Comparison of ENCODE assay signal across 9 mouse cellular contexts in genomic region chr4:127024240-127024639, GRCm38 (mm10). TPM values are rescaled to one million over a fixed set of nuclear protein-coding genes. Genes with fewer than 3 reads are reported as not detected.
DNase-seq lines count a peak whose midpoint lies in the region; ATAC-seq and TF ChIP-seq lines count a peak whose summit lies in the region.
"Had no signal": no experiment of that assay in that cellular context is flagged by ENCODE, and none has a peak within 500 bp of the region (broad histone marks: within the 10 kb centered on the region; RNA-seq: fewer than 3 reads in every experiment).

No protein-coding gene starts in this region.

- TF ChIP-seq CTCF in CH12.LX (conservative IDR thresholded peaks at IDR 0.05 in 1 of 2, IDR thresholded peaks at IDR 0.05 in 1 of 2; ENCODE audit: low read depth in 2 of 2, low read length in 2 of 2), result no peak
- no peak for TF ChIP-seq CTCF in liver, postnatal 0 days (IDR thresholded peaks at IDR 0.05; ENCODE audit: low read depth)

- peaks cover 10 to 38% of the 10 kb centered on the region in 2 experiments; a peak in 3 of 4 replicates for H3K4me1 ChIP-seq in CH12.LX (ENCODE audit: control insufficient read depth in 1 of 2, insufficient read depth in 2 of 2)
- H3K4me1 ChIP-seq in heart, embryonic 16.5 days (ENCODE audit: control insufficient read depth, insufficient read depth, low read length), result peaks cover 36% of the 10 kb centered on the region
- H3K4me1 ChIP-seq in liver, postnatal 0 days (ENCODE audit: insufficient read depth), result peaks cover 16% of the 10 kb centered on the region

- peaks cover 45 to 65% of the 10 kb centered on the region in 2 experiments for H3K36me3 ChIP-seq in CH12.LX (replicated peaks in 1 of 2; ENCODE audit: control insufficient read depth in 1 of 2, insufficient read depth in 1 of 2, low read length in 1 of 2)
- peaks cover 51% of the 10 kb centered on the region for H3K36me3 ChIP-seq in heart, embryonic 16.5 days (ENCODE audit: control insufficient read depth, insufficient read depth)
- H3K36me3 ChIP-seq in liver, postnatal 0 days (replicated peaks; ENCODE audit: insufficient read depth, low read length), result peaks cover 60% of the 10 kb centered on the region

- in situ Hi-C loops in CH12.LX (cut with MboI; ENCODE audit: low pct_ligation_motif_present, low pct_unique_long_range_greater_than_20kb, low sequenced_read_pairs), result no loop called here

- H3K4me2 ChIP-seq in CH12.LX (ENCODE audit: insufficient read depth, low read depth, poor library complexity, severe bottlenecking), result peak overlapping the region; percentile 99
- peak overlapping the region; percentile 97 for H3K4me2 ChIP-seq in heart, embryonic 16.5 days (ENCODE audit: low read depth, low read length)
- peak overlapping the region; percentile 93 for H3K4me2 ChIP-seq in liver, postnatal 0 days (ENCODE audit: low read depth, low read length)

- peak; percentile 51 for DNase-seq in cerebellum, adult 9-10 months
- no peak for DNase-seq in cerebellum, postnatal 4 days (ENCODE audit: low spot score in 2 of 2)
- DNase-seq in CH12.LX (ENCODE audit: extremely low read depth), result no peak
- no peak for DNase-seq in liver, postnatal 0 days
- DNase-seq in frontal cortex, postnatal 25 days (ENCODE audit: low spot score in 2 of 2), result no peak
- DNase-seq in cerebellum, postnatal 25 days, result no peak
- DNase-seq in frontal cortex, adult 2 months (ENCODE audit: extremely low spot score in 1 of 2, low spot score in 1 of 2), result no peak
- DNase-seq: left cerebral cortex, postnatal 4 days had no signal

- H3K9me3 ChIP-seq in CH12.LX (replicated peaks; ENCODE audit: low read length), result no peaks in the 10 kb centered on the region
- H3K9me3 ChIP-seq in heart, embryonic 16.5 days (replicated peaks; ENCODE audit: control insufficient read depth, low read length), result no peaks in the 10 kb centered on the region
- no peaks in the 10 kb centered on the region for H3K9me3 ChIP-seq in liver, postnatal 0 days (ENCODE audit: low read length)

- no peak overlapping the region for H3K27ac ChIP-seq in CH12.LX (ENCODE audit: insufficient read depth, low read depth)
- H3K27ac ChIP-seq in heart, embryonic 16.5 days (ENCODE audit: low read length), result no peak overlapping the region
- H3K27ac ChIP-seq in liver, postnatal 0 days (ENCODE audit: low read depth), result no peak overlapping the region

- H3K79me2 ChIP-seq in CH12.LX (replicated peaks; ENCODE audit: control insufficient read depth, extremely low read depth, insufficient read depth, poor library complexity, severe bottlenecking), result peaks cover 72% of the 10 kb centered on the region

- no peak for TF ChIP-seq POLR2A in CH12.LX (IDR thresholded peaks at IDR 0.05; ENCODE audit: low read depth, low read length)

- ATAC-seq in heart, embryonic 16.5 days (replicated peaks; ENCODE audit: extremely low read depth, insufficient read depth, low FRiP score), result no peak
- ATAC-seq in liver, postnatal 0 days, result no peak

- H3K4me3 ChIP-seq in CH12.LX (replicated peaks in 1 of 3; ENCODE audit: low read depth in 2 of 3, low read length in 2 of 3, poor library complexity in 1 of 3), result peak overlapping the region; percentile 82 to 93 (median 90)
- H3K4me3 ChIP-seq in heart, embryonic 16.5 days (ENCODE audit: low read length), result peak overlapping the region; percentile 100
- H3K4me3 ChIP-seq in liver, postnatal 0 days (ENCODE audit: low read depth, low read length), result peak overlapping the region; percentile 97

- no peak for TF ChIP-seq RAD21 in CH12.LX (IDR thresholded peaks at IDR 0.05; ENCODE audit: low read depth, low read length)

- WGBS in heart, embryonic 16.5 days, result 27% methylated on average over 1 of the region's 1 CpGs
- WGBS in liver, postnatal 0 days (ENCODE audit: insufficient replicate concordance), result 62% methylated on average over 1 of the region's 1 CpGs

- no peaks in the 10 kb centered on the region for H3K27me3 ChIP-seq in CH12.LX (replicated peaks)
- no peaks in the 10 kb centered on the region for H3K27me3 ChIP-seq in heart, embryonic 16.5 days (ENCODE audit: control insufficient read depth, insufficient read depth, low read length)
- no peaks in the 10 kb centered on the region for H3K27me3 ChIP-seq in liver, postnatal 0 days (ENCODE audit: insufficient read depth, low read length)

- no peak for TF ChIP-seq EP300 in CH12.LX (IDR thresholded peaks at IDR 0.05; ENCODE audit: low read length)
- no peak for TF ChIP-seq EP300 in liver, postnatal 0 days (IDR thresholded peaks at IDR 0.05; ENCODE audit: low read depth)

- dilution Hi-C loops in CH12.LX (cut with MboI; ENCODE audit: extremely low pct_ligation_motif_present, extremely low pct_unique_long_range_greater_than_20kb, low sequenced_read_pairs), result no loop called here

- H3K9ac ChIP-seq in CH12.LX (ENCODE audit: insufficient read depth, low read depth), result peak overlapping the region; percentile 100
- H3K9ac ChIP-seq in heart, embryonic 16.5 days (ENCODE audit: low read length), result peak overlapping the region; percentile 100
- H3K9ac ChIP-seq in liver, postnatal 0 days (replicated peaks), result peak overlapping the region; percentile 99

TF ChIP-seq in CH12.LX, 34 proteins besides CTCF, POLR2A, EP300 and RAD21:
- no peak for TF ChIP-seq PAX5 (IDR thresholded peaks at IDR 0.05; ENCODE audit: low read length)
- no peak for TF ChIP-seq CHD2 (IDR thresholded peaks at IDR 0.05; ENCODE audit: low read length)
- TF ChIP-seq ELF1 (IDR thresholded peaks at IDR 0.05; ENCODE audit: low read depth, low read length), result no peak
- TF ChIP-seq USF1 (IDR thresholded peaks at IDR 0.05; ENCODE audit: low read depth, low read length), result no peak
- no peak for TF ChIP-seq ZMIZ1 (IDR thresholded peaks at IDR 0.05; ENCODE audit: low read depth, low read length)
- TF ChIP-seq GABPA (IDR thresholded peaks at IDR 0.05; ENCODE audit: insufficient replicate concordance, low read depth, low read length), result no peak

RNA-seq across cellular contexts. Expression of gene Sfpq, which starts 3.1 kb away (rescaled TPM):
- total RNA-seq in CH12.LX (2012; rRNA removed) (170 and 228 TPM in 2 replicates), CH12.LX (2014; rRNA removed) (146 and 199 TPM in 2 replicates)
- 560 and 668 TPM in 2 replicates for polyA plus RNA-seq in CH12.LX (2012; ENCODE audit: insufficient read length, low read depth)
- 34.4 and 38.4 TPM in 2 replicates for polyA plus RNA-seq in heart, embryonic 16.5 days (2015; fragmentation: Nextera tagmentation; extraction: Ambion mirVana)
- polyA plus RNA-seq in liver, postnatal 0 days (2015; fragmentation: Nextera tagmentation; extraction: Ambion mirVana), result 26.2 and 32.2 TPM in 2 replicates
- polyA plus RNA-seq in frontal cortex, adult 2 months (2012; rRNA removed), result 163 and 168 TPM in 2 replicates

RNA-seq across cellular contexts. Expression of gene Zmym1, which starts 36.7 kb away (rescaled TPM):
- total RNA-seq in CH12.LX (2012; rRNA removed) (9.5 and 13.4 TPM in 2 replicates), CH12.LX (2014; rRNA removed) (25.0 and 26.5 TPM in 2 replicates)
- 20.4 and 23.5 TPM in 2 replicates for polyA plus RNA-seq in CH12.LX (2012; ENCODE audit: insufficient read length, low read depth)
- polyA plus RNA-seq in heart, embryonic 16.5 days (2015; fragmentation: Nextera tagmentation; extraction: Ambion mirVana), result 11.9 and 12.4 TPM in 2 replicates
- polyA plus RNA-seq in liver, postnatal 0 days (2015; fragmentation: Nextera tagmentation; extraction: Ambion mirVana), result 5.7 and 5.9 TPM in 2 replicates
- polyA plus RNA-seq in frontal cortex, adult 2 months (2012; rRNA removed), result 7.0 and 8.0 TPM in 2 replicates

RNA-seq across cellular contexts. Expression of gene Zmym6, which starts 52.9 kb away (rescaled TPM):
- 6.4 and 7.8 TPM in 2 replicates for total RNA-seq in CH12.LX (2012; rRNA removed)
- 8.1 and 11.1 TPM in 2 replicates for total RNA-seq in CH12.LX (2014; rRNA removed)
- polyA plus RNA-seq in CH12.LX (2012; ENCODE audit: insufficient read length, low read depth), result 9.1 and 10.2 TPM in 2 replicates
- polyA plus RNA-seq in heart, embryonic 16.5 days (2015; fragmentation: Nextera tagmentation; extraction: Ambion mirVana), result 10.8 and 12.0 TPM in 2 replicates
- polyA plus RNA-seq in liver, postnatal 0 days (2015; fragmentation: Nextera tagmentation; extraction: Ambion mirVana), result 2.2 TPM in 2 replicates
- 42.2 and 44.6 TPM in 2 replicates for polyA plus RNA-seq in frontal cortex, adult 2 months (2012; rRNA removed)

RNA-seq across cellular contexts. Expression of gene Zmym4, which starts 56.3 kb away (rescaled TPM):
- total RNA-seq in CH12.LX (2012; rRNA removed), result 13.6 and 14.9 TPM in 2 replicates
- 18.0 and 19.7 TPM in 2 replicates for total RNA-seq in CH12.LX (2014; rRNA removed)
- 22.8 and 24.3 TPM in 2 replicates for polyA plus RNA-seq in CH12.LX (2012; ENCODE audit: insufficient read length, low read depth)
- 9.4 and 12.3 TPM in 2 replicates for polyA plus RNA-seq in heart, embryonic 16.5 days (2015; fragmentation: Nextera tagmentation; extraction: Ambion mirVana)
- polyA plus RNA-seq in liver, postnatal 0 days (2015; fragmentation: Nextera tagmentation; extraction: Ambion mirVana), result 2.9 and 4.4 TPM in 2 replicates
- 25.3 and 26.1 TPM in 2 replicates for polyA plus RNA-seq in frontal cortex, adult 2 months (2012; rRNA removed)
